Mouse (Mus musculus) kidney, adult 11 months (tissue): ENCODE measurements around the gene Tmem33.

ENCODE experiments used
- DNase-seq: peaks from one replicate; pipeline ENCODE4 v3.0.0; 2022

Gene Tmem33

DNA sequence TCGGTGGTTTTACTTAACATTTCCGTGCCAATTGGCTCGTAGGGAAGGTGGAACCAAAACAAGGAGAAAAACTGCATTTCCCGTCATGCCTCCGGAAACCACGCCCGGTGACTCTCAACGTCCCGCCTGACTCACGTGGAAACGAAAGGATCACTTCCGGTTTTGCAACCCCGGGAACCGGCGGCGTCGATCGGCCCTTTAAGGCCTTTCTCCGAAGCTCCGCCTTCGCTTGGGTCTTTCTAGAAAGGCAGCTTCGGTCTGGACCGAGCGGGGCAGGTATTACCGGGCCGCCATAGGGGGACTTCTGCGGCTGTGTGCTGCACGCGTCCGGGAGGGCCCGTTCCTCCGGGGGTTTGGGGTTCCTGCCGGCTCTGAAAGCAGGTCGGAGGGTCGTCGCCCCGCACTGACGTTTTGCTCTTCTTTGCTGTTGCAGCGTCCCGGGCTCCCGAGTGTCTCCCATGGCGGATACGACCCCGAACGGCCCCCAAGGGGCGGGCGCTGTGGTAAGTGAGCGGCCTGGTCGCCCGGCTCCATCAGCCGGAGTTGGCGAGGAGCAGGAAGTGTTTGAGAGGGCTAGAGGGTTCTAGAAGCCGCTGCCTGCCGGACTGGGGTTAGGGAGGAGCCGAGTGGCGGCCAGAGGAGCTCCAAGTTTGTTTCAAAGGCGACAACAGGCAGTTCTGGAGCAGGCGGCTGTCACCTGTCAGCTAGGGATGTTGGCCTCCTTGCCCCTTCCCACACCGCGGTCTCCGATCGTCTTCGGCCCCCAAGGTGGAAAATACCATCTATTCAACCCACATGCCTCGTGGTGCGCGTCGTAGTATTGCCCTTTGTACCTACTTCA, at the start of gene Tmem33:
Tmem33 (plus strand) TSS at position 35 of the 841 bp plus-strand sequence.
- DNase-seq = peak; percentile 97

DNA sequence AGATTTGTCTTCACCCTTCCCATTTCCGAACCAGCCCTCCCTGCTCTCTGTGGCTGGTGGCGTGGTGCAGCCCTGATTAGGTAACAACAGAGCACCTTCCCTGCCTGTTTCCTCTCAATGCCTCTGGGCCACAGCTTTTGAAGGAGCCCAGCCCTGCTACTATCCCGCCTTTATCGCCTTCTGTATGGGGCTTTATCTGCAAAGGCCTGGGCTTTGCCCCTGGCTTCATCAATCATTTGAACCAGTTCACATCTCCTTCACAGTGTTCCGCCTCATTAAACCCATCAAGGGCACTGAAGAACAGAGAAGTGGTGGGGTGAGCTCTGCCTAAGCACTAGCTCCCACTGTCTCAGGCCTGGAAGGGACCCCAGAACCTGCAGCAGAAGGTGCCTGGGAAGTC, 47.2 kb upstream of the Tmem33 start:
- no peak for DNase-seq

DNA sequence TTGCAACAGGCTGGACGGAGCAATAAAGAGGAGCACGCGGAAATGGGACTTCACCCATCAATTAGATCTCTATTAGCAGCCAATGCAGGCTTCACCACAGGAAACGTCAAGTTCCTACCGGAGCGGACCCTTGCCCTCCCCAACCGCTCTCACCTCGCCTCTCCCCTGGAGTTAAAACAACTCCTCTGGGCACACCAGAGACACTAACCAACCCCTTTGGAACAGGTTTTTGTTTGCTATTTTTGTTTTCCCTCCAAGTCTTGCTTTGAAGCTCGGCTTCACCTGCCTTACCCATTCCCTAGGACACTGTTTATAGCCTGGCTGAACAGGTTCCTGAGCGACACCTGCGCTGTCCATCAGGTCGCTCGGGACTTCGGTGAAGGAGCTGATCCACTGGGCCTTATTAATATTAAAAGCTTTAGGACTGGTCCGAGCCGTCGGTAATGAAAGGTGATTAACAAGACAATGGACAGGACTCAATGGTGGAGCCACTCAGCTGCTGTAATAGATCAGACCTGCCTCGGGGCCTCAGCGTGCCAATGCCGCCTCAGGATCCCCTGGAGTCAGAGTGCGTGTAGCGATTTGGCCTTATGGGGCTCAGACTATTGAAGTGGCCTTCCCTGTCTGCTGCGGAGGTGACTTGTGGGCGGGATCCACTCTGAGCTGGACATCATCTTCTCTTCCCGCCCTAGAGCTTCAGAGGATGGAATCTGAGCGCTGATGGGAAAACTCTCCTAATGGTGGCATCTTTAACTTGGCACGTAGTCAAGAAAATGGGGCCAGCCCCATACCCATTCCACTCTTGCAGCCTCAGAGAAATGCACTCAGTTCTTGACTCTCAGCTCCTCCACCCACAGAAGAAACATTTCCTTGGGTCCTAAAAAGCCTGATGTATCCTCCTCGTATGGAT, 45.0 kb upstream of the Tmem33 start:
- no peak for DNase-seq

DNA sequence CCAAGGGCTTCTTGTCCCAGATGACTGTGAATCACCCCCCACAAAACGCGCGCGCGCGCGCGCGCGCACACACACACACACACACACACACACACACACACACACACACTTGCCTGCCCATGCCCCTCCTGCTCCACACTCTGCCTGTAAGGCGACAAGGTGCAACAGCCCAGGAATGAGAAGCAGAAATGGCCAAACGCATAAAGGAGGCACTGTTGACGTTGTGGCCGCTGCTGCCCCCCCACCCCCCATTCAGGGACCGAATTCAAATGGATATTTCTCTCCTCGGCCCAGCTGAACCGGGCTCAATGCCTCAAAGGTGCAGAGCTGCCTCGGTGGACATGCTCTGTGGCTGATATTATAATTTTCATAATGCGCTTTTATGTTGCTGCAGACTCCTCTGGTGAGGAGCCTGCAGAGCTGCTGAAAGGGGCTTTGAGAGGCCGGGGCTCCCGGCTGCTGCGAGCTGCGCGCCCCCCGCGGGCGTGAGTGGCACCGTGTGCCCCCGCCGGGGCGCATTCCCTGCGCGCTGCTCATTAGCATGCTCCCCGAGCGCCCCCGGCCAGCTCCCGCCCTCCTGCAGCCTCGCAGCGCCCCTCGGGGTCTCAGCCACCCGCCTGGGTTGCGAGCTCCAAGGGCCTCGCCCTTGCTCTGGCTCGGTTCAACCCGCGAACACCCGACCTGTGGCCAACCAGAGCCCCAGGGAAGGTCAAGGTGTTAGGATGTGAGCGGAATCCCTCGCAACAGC, 44.2 kb upstream of the Tmem33 start:
- DNase-seq = no peak

GRCm38 (mm10) chr5:67216779-67217095, 43.6 kb upstream of the Tmem33 start:
- no peak for DNase-seq

- no peak for DNase-seq
Measured at GRCm38 (mm10) chr5:67221901-67222300, 38.5 kb upstream of the Tmem33 start.

DNA sequence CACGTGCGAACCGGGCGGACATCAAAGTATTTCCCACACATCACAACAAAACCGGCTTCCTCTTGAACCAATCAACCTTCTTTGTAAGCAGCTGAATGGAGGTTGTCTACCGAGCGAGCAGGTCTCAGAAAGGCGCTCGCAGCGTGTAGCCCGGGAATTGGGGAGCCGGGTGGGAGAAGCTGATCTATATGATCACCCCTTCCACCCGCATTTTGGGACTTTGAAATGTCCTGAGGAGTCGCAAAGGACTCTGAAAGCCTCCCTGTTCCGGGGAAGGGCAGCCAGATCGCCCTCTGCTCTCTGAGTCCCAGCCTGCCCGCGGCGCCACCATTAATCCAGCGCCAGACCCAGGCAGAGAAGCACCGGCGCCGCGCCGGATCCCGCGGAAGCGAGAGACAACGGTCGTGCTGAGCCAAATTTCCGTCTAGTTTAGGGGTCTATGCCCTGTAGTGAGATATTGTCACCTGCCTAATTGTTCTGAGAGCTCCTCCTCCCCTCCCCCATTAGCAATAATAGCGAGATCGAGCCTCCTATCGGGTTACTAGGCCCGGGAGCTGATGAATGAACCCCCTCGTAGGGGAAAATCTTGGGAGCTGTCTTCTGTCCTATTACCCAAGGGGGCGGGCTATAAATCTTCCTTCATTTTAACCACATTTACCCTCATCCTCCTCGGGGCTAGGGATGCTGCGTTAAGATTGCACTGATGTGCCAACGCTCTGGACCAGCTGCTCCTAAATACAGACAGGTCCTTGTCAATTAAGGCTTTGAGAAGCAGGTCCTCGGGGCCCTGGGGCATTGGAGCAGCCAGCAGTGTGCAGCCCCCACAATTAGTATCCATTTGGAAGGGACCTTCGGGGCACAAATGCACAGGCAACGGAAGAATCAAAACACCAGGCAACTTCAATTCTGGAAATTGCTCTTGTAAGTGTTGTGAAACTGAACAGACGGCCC, 37.6 kb upstream of the Tmem33 start:
- no peak for DNase-seq

DNA sequence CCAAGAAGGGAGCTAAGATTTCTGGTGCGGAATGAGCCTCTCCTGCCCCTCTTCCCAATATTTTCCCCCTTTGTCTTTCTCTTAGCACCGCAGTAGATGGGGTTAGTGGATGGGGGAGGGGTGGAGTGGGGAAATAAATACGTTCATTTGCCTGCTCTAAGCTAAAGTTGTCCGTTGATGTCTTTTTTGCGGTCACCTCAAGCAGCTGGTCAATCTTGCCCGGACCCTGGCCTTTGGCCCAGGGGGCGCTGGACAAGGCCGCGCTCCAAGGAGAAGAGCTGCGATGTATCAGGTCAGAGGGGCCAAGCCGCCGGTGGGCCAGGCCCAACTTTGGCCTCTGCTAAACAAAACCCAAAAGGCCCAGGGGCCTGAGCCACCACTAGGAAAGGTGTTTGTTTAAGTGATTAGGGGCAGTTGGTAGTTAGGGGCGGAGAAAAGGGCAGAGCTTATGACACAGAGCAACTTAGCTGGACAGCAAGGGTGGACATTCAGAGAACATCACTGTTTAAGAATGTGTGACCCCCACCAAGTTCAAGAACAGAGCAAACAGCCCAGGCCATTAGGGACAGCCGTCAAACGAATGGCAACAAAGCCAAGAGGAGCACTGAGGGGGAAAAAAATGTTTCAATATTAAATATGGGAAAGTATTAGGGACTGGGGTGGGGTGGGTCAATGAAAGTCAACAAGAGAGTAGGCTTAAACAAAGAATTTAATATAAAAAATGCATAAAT, 36.8 kb upstream of the Tmem33 start:
- no peak for DNase-seq

DNA sequence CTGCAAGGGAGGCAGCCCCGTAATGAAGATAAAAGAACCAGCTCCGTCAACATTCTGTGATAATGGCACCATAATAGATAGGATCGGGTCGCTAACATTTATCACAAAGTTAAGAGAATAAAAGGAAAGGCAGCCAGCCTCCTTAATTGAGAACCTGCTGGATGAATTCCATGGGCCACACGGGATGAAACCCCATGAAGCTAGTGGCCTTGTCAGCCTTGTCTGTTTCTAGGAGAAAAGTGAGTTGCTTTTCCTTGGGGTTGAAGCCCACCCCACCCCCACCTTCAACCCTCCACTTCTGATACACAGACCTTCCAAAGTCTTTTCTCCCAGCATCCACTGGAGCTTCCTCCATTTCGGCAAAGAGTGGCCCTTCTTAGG, 36.3 kb upstream of the Tmem33 start:
- DNase-seq = no peak

DNA sequence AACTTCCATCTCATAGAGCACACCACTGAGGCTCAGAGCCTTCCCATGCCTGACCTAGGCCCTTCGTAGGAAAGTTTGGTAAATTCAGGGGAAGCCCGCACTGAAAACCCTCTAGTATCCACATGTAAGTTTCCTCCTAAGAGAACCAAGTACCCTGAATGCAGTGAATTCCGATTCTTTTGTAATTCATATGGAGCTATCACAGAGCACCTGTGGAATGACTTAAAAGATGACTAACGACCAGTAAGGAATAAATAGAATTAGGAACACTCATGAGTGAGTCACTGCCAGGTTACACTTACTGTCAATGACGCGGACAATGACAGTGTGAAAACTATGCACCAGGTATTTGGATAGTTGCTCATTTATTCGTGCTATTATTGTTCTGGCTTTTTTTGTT, 34.6 kb upstream of the Tmem33 start:
- DNase-seq = no peak

GRCm38 (mm10) chr5:67227261-67227660, 33.1 kb upstream of the Tmem33 start:
- DNase-seq = no peak

GRCm38 (mm10) chr5:67227682-67228444, 32.5 kb upstream of the Tmem33 start:
- DNase-seq = no peak

GRCm38 (mm10) chr5:67234682-67235081, 25.7 kb upstream of the Tmem33 start:
- no peak for DNase-seq

- DNase-seq = no peak
Measured at GRCm38 (mm10) chr5:67235462-67235861, 24.9 kb upstream of the Tmem33 start.

DNA sequence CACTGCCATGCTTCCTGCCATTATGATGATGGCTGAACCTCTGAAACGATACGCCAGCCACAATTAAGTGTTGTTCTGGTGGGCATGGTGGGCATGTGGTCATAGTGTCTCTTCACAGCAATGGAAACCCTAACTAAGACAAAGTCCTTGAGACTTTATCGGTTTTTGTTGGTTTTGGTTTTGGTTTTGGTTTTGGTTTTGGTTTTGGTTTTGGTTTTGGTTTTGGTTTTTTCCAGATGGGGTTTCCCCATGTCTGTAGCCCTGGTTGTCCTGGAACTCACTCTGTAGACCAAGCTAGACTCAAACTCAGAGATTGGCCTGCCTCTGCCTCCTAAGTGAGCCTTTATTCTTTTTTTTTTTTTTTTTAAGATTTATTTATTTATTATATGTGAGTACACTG, 23.8 kb upstream of the Tmem33 start:
- no peak for DNase-seq

DNA sequence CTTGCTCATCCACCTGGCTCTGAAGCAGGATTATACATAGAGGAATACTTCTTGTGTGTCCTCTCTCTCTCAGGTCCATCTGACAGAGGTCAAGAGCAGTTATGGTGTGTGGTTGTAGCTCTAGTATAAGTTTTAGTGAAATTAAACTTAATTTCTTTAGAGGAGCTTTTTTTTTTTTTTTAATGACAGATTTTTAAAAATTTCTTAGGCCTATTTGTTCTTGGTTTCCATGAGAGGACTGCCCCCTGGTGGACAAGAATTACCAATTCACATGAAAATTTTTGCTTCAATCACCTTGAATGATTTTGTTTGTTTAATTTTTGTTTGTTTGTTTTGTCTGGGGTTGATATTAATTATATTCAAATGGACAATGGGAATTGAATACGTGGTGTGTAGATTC, 22.1 kb upstream of the Tmem33 start:
- no peak for DNase-seq

GRCm38 (mm10) chr5:67241713-67242112, 18.7 kb upstream of the Tmem33 start:
- no peak for DNase-seq

GRCm38 (mm10) chr5:67243231-67243630, 17.1 kb upstream of the Tmem33 start:
- DNase-seq = no peak

GRCm38 (mm10) chr5:67252261-67252660, 8.1 kb upstream of the Tmem33 start:
- DNase-seq = no peak

DNA sequence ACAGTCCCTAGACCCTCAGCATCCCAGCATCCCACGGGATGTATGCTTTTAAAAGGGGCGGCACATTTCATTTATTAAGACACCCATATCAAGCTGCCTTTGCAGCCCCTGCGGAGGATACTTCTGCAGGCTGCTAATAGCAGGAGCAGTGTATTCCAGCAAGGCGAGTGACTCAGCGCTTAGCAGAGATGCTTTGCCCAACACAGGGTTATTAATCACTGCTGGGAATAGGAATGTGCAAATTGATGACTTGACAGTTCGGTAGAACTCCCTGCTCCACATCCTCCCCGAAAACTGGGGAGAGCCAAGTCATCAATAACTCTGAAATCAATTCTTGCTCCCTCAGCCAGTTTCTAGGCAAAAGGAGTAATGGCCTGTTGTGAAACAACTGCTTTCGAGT, 4.7 kb upstream of the Tmem33 start:
- DNase-seq = no peak

DNA sequence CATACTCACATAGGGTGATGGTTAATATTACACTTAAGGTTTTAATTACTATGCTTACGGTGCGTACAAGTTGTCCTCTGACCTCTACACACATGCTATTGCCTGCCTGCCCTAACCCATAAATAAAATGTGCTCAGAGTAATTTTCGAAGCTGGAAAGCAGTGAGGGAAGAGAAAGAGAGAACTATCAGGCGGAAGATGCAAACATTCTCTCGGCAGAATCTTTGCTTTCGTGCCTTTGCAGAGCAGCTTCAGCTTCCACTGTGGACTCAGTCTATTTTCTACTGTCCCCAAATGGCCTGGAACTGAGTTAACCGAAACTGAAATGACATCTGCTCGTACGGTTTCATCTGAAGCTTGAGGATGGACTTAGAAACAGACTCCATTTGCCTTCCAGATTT, 1.9 kb upstream of the Tmem33 start:
- DNase-seq = no peak
